Mouse (Mus musculus): ENCODE measurements around the gene Agmo. TPM values are rescaled to one million over a fixed set of nuclear protein-coding genes. Genes with fewer than 3 reads are reported as not detected.

Gene Agmo
- polyA plus RNA-seq, 1 experiment from 2014 or later, result 0.15 TPM

DNA sequence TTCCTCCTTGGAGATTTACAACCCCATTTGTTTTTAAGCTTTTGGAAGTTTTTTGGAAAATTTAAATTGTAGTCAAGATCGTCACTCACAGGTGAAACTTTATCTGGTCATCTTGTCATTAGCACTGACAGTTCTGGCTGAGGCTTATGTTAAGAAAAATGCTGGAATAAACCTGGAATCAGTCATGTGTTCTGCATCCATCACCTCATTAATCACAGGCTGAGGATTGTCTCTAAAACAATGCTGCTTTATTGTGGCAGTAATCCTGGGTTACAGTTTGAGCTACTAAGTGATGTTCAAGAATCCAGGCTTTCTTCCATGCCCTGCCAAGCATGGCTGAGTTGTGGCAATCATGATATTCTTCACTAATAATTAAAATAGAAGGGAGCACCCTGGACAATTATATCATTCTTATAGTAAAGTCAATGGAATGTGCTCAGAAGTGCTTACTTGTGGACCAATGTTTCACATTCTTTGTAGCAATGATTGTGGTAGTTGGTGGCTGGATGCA lies 65.6 kb downstream of the Agmo start:
- Histone ChIP-seq H3K27ac (no peak overlapping the region), H3K36me3 (no peaks in the 10 kb centered on the region), H3K4me1 (peaks cover 22% of the 10 kb centered on the region), H3K27me3 (ENCODE audit: low read depth, poor library complexity, severe bottlenecking) (no peaks in the 10 kb centered on the region), H3K4me3 (no peak overlapping the region), H3K9me3 (replicated peaks) (no peaks in the 10 kb centered on the region)
- 22% methylated on average over 1 of the region's 1 CpGs for WGBS
- DNase-seq (ENCODE audit: low spot score), result no peak

DNA sequence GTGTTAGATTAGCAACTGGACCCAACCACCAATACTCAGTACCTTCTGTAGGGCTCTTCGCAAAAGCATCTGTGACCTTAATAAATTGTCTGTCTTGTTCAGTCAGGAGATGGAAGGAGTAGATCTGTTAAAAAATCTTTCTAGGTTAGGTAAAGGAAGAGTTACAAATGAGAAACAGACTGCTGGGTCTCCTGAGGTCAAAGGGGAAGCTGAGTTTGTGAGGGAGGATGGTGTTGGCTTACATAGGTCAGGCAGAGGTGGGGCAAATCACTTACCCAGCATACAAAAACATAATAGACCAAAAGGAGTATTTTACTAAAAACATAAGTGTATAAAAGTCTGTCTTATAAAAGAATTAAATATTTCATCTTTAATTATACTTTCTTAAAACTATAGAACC lies 69.3 kb downstream of the Agmo start:
- Histone ChIP-seq H3K36me3 (no peaks in the 10 kb centered on the region), H3K27me3 (ENCODE audit: low read depth, poor library complexity, severe bottlenecking) (no peaks in the 10 kb centered on the region), H3K4me1 (peaks cover 17% of the 10 kb centered on the region), H3K4me3 (no peak overlapping the region), H3K27ac (no peak overlapping the region), H3K9me3 (replicated peaks) (no peaks in the 10 kb centered on the region)
- DNase-seq (ENCODE audit: low spot score), result no peak
- 10% methylated on average over 1 of the region's 1 CpGs for WGBS

DNA sequence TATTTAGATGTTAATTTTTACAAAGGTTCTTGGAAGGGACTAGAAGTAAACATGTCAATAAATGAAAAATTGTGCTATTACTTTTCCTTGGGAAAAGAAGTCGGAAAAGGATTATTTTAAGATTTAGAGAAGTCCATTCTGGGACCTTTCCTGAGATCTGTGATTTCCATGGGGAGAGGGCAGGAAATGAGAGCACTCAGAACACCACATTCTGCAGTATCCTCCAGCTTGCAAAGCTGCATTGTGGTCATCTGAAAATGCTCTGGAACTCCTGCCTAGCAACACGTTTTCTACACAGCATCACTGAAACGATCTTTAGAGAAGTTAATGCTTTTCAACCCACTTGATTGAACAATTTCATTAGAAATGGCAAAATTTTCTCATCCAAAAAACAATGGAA lies 81.4 kb downstream of the Agmo start:
- DNase-seq (ENCODE audit: low spot score), result no peak
- Histone ChIP-seq H3K4me1 (no peaks in the 10 kb centered on the region), H3K36me3 (no peaks in the 10 kb centered on the region), H3K27ac (no peak overlapping the region), H3K4me3 (no peak overlapping the region), H3K27me3 (ENCODE audit: low read depth, poor library complexity, severe bottlenecking) (no peaks in the 10 kb centered on the region), H3K9me3 (replicated peaks) (no peaks in the 10 kb centered on the region)
- 79% methylated on average over 3 of the region's 3 CpGs for WGBS

DNA sequence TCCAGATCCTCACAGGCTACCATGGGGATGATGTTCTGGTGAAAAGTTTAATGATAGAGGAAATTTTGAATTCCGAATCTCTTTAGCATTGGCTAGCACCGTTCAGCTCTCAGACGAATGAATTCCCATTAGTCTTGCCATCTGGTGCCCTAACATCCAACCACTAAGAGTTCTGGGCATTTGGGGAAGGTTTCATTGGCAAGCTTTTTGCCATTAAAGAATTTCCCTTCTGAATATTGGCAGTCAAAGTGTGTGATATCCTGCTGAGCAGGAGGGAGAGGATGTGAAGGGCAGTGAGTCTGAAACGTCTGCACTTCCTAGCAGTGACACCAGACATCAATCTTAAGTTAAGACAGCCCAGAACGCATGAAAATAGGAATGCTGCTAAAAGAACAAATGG lies 93.5 kb downstream of the Agmo start:
- DNase-seq (ENCODE audit: low spot score), result no peak

DNA sequence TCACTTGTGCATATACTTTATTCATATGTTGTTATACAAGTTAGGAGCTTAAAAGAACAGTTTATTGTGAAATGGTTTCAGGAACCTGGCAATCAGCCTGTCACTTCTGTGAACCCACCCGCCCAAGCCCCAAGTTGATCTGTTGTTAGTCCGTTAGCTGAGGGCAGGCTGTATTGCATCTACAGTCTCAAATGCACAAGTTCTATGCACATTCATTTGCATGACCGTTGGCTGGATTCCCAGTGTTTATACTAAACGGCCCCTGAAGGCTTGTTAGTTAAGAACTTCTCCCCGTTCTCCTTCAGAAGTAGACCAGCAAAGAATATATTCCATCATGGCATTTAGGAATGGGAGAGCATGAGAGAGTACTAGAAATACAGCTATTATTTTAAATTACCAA lies 102.8 kb downstream of the Agmo start:
- H3K27ac ChIP-seq, result no peak overlapping the region
- WGBS, result 82% methylated on average over 5 of the region's 5 CpGs
- H3K9me3 ChIP-seq (replicated peaks), result no peaks in the 10 kb centered on the region
- H3K4me3 ChIP-seq, result no peak overlapping the region
- H3K4me1 ChIP-seq, result peaks cover 4% of the 10 kb centered on the region; the same call in 1 of the 2 replicates
- no peaks in the 10 kb centered on the region for H3K27me3 ChIP-seq (ENCODE audit: low read depth, poor library complexity, severe bottlenecking)
- no peaks in the 10 kb centered on the region for H3K36me3 ChIP-seq
- no peak for DNase-seq (ENCODE audit: low spot score)

More for the DNA sequence above, 93.5 kb downstream of the Agmo start:
- H3K27me3 ChIP-seq (ENCODE audit: low read depth, poor library complexity, severe bottlenecking), result no peaks in the 10 kb centered on the region
- no peaks in the 10 kb centered on the region for H3K36me3 ChIP-seq
- H3K27ac ChIP-seq, result no peak overlapping the region
- no peak overlapping the region for H3K4me3 ChIP-seq
- 50% methylated on average over 5 of the region's 5 CpGs for WGBS
- H3K9me3 ChIP-seq (replicated peaks), result no peaks in the 10 kb centered on the region
- H3K4me1 ChIP-seq, result no peaks in the 10 kb centered on the region

DNA sequence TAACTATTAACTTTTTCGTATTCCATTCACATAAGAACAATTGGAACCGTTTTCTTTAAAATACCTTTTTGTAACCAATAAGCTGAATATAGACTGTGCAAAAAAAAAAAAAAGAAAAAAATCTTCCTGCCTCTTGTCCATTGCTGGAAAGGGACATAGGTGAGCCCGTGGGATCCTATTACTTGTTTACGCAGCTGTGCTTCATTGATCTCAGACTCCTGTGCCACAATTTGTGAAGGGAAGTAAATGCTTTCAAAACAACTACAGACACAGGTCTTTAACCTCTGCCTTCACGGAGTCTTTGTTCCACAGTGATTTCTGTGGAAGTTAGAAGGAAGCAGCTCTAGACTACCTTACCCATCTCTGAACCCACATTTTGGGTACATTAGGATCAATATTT lies 104.3 kb downstream of the Agmo start:
- Histone ChIP-seq H3K9me3 (replicated peaks) (no peaks in the 10 kb centered on the region), H3K4me3 (no peak overlapping the region), H3K4me1 (peaks cover 4% of the 10 kb centered on the region; the same call in 1 of the 2 replicates), H3K27ac (no peak overlapping the region), H3K27me3 (ENCODE audit: low read depth, poor library complexity, severe bottlenecking) (no peaks in the 10 kb centered on the region), H3K36me3 (no peaks in the 10 kb centered on the region)
- no peak for DNase-seq (ENCODE audit: low spot score)
- WGBS, result 50% methylated on average over 5 of the region's 5 CpGs

DNA sequence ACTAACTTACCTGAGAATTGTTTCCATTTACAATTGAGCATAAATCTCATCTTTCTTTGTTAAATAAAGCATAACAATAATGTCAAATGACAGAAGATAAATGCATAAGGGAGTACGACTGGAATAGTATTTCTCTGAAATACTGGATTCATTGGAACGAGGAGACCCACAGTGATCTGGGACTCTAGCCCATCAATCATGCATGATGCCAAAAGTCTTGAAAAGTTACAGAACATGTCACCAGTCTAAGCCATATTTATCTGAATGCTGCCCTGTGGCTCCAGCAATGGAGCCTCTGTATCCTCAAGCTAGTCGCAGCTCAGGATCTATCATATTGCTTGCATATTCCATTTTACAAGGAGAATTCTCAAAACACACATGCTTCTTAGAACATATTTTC lies 150.9 kb downstream of the Agmo start:
- Histone ChIP-seq H3K4me1 (peaks cover 13% of the 10 kb centered on the region; the same call in 1 of the 2 replicates), H3K9me3 (replicated peaks) (no peaks in the 10 kb centered on the region), H3K36me3 (no peaks in the 10 kb centered on the region), H3K27me3 (ENCODE audit: low read depth, poor library complexity, severe bottlenecking) (no peaks in the 10 kb centered on the region), H3K27ac (no peak overlapping the region), H3K4me3 (no peak overlapping the region)
- DNase-seq (ENCODE audit: low spot score), result no peak
- 81% methylated on average over 3 of the region's 3 CpGs for WGBS

DNA sequence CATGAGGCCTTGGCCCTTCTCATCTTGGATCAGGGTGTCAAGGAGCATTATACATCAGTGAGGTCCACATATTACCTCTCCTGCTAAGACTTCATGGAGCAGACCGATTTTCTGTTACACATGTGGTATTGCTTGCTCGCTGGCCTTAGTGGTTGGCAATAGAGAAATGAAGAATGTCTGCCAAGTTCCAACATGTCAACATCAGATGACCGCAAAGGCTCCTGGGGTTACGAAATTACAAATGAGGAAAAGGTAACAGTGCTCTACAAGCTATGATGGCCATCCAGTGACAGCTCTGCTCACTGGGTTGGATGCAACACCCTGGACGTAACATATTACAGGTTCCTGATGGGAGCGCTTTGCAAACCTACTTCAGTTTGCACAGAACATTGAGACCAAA lies 161.1 kb downstream of the Agmo start:
- no peaks in the 10 kb centered on the region for H3K4me1 ChIP-seq
- H3K9me3 ChIP-seq (replicated peaks), result no peaks in the 10 kb centered on the region
- no peak for DNase-seq (ENCODE audit: low spot score)
- WGBS, result 94% methylated on average over 6 of the region's 6 CpGs
- no peaks in the 10 kb centered on the region for H3K36me3 ChIP-seq
- H3K4me3 ChIP-seq, result no peak overlapping the region
- no peak overlapping the region for H3K27ac ChIP-seq
- H3K27me3 ChIP-seq (ENCODE audit: low read depth, poor library complexity, severe bottlenecking), result no peaks in the 10 kb centered on the region

DNA sequence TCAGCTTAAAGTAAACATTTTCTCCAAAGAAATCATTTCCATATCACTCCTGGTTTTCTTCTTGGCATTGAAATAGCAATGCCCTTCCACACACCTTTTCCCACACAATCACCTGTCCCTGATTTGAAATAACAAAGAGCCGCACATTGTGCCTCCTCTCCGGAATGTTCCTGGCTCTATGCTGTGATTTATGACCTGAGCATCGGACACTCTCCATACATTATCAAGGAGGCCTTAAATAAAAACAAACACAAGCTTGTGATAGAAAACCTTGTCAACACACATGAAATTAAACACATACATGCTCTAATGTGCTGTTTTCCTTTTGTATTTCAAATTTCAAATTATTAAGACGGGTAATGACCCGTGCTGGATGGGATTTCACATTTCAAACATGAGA lies 184.9 kb downstream of the Agmo start:
- no peak for DNase-seq (ENCODE audit: low spot score)
- no peaks in the 10 kb centered on the region for H3K9me3 ChIP-seq (replicated peaks)
- H3K4me3 ChIP-seq, result no peak overlapping the region
- peak overlapping the region; percentile 57 for H3K27ac ChIP-seq
- WGBS, result 64% methylated on average over 5 of the region's 5 CpGs
- no peaks in the 10 kb centered on the region for H3K36me3 ChIP-seq
- H3K27me3 ChIP-seq (ENCODE audit: low read depth, poor library complexity, severe bottlenecking), result no peaks in the 10 kb centered on the region
- peaks cover 20% of the 10 kb centered on the region for H3K4me1 ChIP-seq

DNA sequence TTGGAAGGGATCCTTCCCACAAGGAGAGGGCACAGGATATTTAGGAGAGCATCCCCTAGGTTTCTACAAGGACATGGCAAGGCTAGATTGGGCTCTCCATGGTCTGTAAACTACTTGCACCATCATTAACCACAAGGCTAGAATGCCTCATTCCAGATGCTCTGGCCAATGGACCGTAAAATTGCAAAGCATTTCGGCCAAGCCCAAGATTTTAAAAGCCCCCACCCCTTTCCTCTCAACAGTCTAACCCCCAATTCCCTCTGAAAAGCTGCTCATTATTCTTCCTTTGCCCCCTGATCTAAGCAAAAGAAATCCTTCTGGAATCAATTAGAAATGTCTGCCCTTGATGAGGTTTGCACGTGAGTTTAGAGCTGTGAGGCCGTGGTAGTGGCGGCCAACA lies 185.3 kb downstream of the Agmo start:
- WGBS, result 21% methylated on average over 5 of the region's 5 CpGs
- Histone ChIP-seq H3K27me3 (ENCODE audit: low read depth, poor library complexity, severe bottlenecking) (no peaks in the 10 kb centered on the region), H3K27ac (peak overlapping the region; percentile 57), H3K36me3 (no peaks in the 10 kb centered on the region), H3K4me1 (peaks cover 20% of the 10 kb centered on the region), H3K4me3 (no peak overlapping the region), H3K9me3 (replicated peaks) (no peaks in the 10 kb centered on the region)
- DNase-seq (ENCODE audit: low spot score), result peak; percentile 66

DNA sequence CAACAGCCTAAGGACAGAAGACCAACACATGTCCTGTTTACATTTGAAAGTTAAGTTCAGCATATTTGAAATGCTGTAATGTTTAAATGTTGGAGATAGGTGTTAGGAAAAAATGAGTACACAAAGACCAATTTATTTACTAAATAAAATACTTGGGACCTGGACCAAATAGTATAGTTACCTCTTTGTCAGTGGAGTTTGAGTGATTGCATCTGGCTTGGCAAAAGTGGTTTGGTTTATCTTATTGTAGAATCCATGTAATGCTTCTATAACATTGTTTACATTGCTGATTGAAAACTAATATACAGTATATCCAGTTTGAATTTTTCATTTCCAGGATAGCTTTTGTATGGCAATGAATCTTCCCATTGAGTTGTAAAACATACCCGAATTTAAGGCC lies 193.0 kb downstream of the Agmo start:
- Histone ChIP-seq H3K9me3 (replicated peaks) (no peaks in the 10 kb centered on the region), H3K36me3 (no peaks in the 10 kb centered on the region), H3K4me3 (no peak overlapping the region), H3K27me3 (ENCODE audit: low read depth, poor library complexity, severe bottlenecking) (no peaks in the 10 kb centered on the region), H3K27ac (no peak overlapping the region), H3K4me1 (no peaks in the 10 kb centered on the region)
- no peak for DNase-seq (ENCODE audit: low spot score)
- 78% methylated on average over 1 of the region's 1 CpGs for WGBS

DNA sequence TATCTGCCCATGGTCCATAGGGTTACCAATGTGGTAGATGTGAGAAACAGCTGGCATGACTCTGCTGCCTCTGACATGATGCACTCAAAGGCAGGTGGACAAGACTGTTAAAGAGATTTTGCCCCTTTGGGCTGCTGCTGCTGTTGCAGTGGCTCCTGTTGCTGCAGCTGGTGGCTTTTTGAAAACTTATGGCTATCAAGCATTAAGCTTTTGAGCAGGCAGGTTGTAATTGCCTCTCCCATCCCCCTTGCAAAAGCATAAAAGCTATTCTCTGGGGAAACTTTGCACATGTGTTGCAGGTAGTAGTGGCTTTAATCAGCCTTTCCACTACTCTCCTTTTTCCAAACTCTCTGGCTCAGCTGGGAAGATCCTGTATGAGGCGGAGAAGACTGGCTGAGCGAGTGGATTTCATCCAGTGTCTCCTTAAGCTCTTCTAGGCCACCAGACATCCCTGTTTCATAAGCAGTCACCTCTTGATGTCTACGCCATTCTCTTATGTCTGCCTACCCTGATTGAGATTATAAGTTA lies 201.1 kb downstream of the Agmo start:
- Histone ChIP-seq H3K9me3 (replicated peaks) (no peaks in the 10 kb centered on the region), H3K4me1 (peaks cover 38% of the 10 kb centered on the region), H3K27me3 (ENCODE audit: low read depth, poor library complexity, severe bottlenecking) (no peaks in the 10 kb centered on the region), H3K27ac (peak overlapping the region; percentile 7; the same call in 1 of the 2 replicates), H3K4me3 (no peak overlapping the region), H3K36me3 (no peaks in the 10 kb centered on the region)
- WGBS, result 90% methylated on average over 3 of the region's 3 CpGs
- peak; percentile 38 for DNase-seq (ENCODE audit: low spot score)

DNA sequence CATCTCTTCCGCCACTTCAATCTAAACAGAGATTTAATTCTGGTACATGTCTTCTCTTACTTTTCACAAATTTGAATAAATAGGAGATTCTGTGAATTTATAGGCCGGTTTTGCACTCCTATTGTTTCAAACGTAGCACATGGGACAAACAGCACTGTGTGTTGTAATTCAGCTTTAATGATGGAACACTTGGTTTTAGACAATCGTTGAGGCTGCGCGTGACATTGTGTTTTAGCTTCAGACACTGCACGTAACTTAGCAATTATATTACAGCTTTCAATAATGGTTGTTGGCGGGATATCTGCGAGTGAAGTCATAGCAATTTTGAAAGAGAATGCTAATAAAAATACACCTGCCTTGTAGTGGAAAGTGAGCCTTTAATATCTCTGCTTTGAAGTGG lies 203.8 kb downstream of the Agmo start:
- 66% methylated on average over 9 of the region's 9 CpGs for WGBS
- Histone ChIP-seq H3K9me3 (replicated peaks) (no peaks in the 10 kb centered on the region), H3K4me1 (peaks cover 40% of the 10 kb centered on the region), H3K36me3 (no peaks in the 10 kb centered on the region), H3K27ac (no peak overlapping the region), H3K27me3 (ENCODE audit: low read depth, poor library complexity, severe bottlenecking) (no peaks in the 10 kb centered on the region), H3K4me3 (no peak overlapping the region)
- no peak for DNase-seq (ENCODE audit: low spot score)

DNA sequence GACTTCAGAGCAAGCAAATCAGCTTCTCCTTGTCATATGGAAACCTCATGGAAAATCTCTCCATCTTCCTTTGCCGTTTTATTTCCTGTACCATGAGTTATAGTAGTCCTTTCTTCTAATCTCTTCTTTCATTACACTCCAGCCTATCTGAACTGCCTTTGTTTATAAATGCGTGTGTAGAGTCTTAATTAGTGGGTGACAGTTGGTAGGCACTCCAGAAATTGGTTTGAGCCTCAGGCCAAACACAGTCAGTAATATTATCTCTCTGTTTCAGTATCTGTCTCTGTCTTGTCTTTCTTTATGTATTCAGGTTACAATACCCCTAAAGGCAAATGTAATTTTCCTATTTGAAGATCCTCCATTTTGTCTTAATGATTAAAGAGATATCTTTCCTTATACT lies 208.2 kb downstream of the Agmo start:
- no peak for DNase-seq (ENCODE audit: low spot score)
- Histone ChIP-seq H3K36me3 (no peaks in the 10 kb centered on the region), H3K4me3 (no peak overlapping the region), H3K27ac (no peak overlapping the region), H3K9me3 (replicated peaks) (no peaks in the 10 kb centered on the region), H3K27me3 (ENCODE audit: low read depth, poor library complexity, severe bottlenecking) (no peaks in the 10 kb centered on the region), H3K4me1 (peaks cover 22% of the 10 kb centered on the region)
- WGBS, result 46% methylated on average over 2 of the region's 2 CpGs

All from limb, embryonic 10.5 days (tissue).